Mouse (Mus musculus) natural killer cell, adult 2 months (primary cell): ENCODE results near the gene Pkn1.

Experiments used
- DNase-seq, 2 experiments: peaks; one replicate each; pipeline ENCODE4 v3.0.0; 2022; ENCODE audit warnings: low spot score in 2 of 2

Pkn1 gene

DNA sequence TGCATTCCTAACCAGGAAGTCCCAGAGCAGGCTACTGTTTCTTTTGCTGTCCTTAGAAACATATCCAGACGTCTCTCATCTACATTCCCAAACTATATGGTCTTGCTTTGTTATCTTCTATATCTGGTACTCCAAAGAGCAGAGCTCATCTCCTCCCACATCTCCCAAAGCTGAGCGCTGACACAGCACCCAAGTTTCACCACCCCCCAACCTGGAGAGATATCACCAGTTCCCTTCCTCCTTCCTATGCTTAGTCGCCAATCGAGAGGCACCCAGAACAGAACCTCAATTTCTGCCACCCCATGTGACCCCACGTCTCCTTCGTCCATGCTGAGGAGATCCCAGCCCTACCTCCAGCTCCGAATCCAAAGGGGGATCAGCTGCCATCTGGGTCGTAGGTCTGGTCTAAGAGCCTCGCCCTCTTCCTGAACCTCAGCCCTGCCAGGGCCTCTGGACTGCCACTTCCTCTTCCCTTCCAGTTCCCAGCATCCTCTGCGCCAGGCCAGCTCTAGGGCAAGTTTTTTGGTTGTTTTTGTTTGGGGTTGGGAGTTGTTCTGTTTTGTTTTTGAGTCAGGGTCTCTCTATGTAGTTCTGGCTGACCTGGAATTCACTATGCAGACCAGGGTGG, 5.3 kb downstream of the Pkn1 start:
- no peak for DNase-seq

DNA sequence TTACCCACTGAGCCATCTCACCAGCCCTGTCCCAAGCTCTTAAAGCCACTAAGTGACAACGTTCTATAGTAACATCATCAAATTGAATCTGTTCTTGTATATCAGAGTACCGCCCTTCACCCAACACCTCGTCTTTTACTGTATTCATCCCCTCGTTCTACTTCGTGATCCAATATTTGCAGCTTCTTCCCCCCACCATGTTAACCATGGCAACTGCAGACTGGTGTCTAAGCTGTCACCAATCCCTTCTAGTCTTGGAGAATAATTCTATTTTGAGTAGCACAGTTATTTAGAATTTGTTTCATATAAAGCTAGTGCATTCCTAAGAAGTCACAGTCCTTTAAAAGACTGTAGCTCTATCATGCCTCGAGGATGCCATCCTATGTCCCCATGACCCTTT, 9.7 kb downstream of the Pkn1 start:
- no peak for DNase-seq

DNA sequence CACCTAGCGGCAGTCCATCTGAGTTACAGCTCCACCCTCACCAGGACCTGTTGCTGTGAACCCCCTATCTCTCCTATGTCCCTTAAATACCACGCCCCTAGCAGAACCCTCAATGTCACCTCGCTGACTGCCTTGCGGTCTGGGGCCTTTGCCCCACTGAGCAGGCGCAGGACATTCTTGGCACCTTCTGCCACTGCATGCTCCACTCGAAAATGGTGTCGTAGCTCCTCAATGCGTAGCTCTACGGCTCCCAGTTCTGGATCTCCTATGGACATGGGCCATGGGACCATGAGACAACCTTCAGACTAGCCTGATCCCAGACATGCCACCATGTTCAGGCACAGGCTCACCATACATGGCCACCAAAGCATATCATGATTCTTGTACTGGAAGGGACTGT, 14.5 kb downstream of the Pkn1 start:
- no peak for DNase-seq

DNA sequence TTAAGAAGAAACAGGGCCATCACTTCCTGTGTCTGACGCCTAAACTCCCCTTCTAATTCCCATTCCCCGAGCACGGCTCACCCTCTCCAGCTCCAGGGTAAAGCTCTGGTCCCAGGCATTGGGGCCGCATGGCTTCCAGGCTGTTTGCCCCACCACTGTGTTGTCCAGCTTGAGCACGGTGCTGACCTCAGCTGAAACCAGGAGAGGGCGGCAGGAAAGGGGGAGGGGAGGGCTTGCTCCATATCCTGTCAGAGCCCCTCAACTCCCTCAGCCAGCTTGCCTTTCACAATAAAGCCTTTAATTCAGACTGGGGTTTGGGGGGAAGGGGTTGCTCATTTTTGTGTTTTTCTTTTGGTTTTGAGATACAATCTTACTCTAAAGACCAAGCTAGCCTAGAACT, 17.9 kb downstream of the Pkn1 start:
- no peak for DNase-seq

DNA sequence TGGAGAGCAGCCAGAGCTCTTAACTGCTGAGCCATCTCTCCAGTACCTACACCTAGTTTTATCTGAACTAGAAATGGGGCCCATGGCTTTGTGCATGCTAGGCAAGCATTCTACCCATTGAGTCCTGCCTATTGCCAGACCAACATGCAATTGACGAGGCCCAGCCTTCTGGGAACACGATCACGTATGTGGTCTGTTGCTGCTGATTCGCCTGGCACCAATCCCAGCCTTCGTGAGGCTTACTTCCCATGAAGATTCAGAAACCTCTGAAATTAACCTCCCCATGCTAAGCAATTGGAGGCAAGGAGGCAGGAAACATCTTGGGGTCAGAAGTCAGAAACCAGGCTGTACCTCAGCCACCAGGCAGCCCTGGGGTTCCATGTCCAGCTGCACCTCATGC, 18.4 kb downstream of the Pkn1 start:
- DNase-seq: no peak

DNA sequence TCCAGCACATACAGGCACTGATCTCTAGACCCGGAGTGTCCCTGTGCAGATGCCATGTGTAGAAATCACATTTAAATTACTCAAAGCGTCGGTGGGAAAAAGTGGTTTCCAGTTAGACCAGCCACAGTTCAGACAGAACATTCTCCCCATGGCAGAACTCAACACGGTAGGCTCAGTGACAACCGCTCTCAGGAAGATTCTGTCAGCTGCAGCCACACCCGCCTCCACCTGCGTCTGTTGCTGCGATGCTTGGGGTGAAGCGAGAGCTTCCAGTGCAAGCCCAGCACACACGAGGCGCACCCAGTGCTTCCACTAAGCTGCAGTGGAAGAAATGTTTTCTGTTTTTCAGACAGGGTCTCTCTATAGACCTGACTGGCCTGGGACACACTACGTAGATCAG, 19.1 kb downstream of the Pkn1 start:
- no peak for DNase-seq

DNA sequence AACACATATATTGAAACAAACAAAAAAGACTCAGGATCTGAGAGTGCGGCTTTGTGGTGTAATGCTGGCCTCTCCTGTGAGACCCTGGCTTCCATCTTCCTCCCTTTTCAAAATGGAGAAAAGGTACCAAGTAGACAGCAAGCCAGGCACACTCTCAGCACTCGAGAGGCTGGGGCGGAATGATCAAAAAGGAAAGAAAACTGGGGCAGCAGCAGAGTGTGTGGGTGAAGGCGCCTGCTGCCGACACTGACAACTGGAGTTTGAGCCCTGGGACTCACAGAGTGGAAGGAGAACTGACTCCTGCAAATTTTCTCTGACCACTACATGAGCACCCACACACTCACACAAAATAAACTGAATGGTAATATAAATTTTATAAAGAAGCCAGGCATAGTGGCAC, 24.5 kb downstream of the Pkn1 start:
- no peak for DNase-seq

DNA sequence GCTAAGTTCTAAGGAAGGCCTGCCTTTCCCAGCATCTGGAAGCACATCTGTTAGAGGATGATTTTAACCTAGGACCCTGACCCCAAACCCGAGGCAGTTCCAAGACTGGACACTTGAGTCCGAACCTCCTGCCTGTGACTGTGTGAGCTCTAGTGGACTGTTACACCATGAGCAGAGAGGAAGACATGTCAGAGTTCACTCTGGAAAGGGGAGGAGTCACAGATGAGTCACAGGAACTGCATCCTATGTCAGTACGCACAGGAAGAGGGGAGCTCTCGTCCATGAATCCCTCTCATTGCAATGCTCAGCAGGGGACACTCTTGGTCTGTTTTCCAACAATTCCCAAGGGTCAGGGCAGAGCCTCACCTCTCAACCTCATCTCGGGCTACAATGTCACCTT, 26.0 kb downstream of the Pkn1 start:
- no peak for DNase-seq

DNA sequence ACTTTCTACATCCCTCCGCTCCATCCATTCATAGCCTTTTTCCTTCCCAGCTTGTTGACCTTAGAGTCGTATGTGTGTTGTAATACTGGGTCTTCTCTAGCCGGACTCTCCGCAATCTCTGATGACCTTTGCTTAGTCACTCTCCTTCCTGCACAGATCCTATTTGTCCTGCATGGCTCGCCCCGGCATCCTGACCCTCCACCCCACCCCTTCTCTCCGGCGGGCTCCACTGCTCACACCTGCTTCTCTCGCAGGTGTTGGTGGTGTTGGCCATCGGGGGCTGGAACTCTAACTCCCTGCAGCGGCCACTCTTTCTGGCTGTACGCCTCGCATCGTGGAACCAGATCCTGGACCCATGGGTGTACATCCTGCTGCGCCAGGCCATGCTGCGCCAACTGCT, 30.0 kb downstream of the Pkn1 start:
- no peak for DNase-seq

DNA sequence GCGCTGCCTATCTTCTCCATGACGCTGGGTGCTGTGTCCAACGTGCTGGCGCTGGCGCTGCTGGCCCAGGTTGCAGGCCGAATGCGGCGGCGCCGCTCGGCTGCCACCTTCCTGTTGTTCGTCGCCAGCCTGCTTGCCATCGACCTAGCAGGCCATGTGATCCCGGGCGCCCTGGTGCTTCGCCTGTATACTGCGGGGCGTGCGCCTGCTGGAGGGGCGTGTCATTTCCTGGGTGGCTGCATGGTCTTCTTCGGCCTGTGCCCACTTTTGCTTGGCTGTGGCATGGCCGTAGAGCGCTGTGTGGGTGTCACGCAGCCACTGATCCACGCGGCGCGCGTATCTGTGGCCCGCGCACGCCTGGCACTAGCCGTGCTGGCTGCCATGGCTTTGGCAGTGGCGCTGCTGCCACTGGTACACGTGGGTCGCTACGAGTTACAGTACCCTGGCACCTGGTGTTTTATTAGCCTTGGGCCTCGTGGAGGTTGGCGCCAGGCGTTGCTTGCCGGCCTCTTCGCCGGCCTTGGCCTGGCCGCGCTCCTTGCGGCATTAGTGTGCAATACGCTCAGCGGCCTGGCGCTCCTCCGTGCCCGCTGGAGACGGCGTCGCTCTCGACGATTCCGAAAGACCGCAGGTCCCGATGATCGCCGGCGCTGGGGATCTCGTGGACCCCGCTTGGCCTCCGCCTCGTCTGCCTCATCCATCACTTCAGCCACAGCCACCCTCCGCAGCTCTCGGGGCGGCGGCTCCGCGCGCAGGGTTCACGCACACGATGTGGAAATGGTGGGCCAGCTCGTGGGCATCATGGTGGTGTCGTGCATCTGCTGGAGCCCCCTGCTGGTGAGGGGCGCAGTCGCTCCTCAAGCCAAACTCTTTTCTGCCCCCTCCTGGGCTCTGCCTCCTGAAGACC, 30.7 kb downstream of the Pkn1 start:
- peak; percentile 11 to 47 for DNase-seq

DNA sequence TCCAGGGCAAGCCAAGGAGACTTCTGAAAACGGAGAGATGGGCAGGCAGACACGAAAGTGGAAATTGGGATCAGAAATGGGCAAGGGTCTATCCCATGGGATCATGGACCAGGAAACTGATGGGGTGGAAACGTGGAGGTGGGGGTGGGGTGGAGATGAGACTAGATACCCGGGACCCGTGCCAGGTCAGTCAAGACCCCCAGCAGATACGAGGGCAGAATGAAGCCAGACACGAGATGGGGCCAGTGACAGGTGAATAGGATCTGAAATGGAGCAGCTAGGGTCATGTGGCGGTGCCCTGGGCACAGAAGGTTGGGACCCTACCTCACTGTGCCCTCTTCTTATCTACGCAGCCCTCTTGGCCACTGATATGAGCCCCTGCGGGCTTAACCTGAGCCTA, 31.5 kb downstream of the Pkn1 start:
- no peak for DNase-seq

DNA sequence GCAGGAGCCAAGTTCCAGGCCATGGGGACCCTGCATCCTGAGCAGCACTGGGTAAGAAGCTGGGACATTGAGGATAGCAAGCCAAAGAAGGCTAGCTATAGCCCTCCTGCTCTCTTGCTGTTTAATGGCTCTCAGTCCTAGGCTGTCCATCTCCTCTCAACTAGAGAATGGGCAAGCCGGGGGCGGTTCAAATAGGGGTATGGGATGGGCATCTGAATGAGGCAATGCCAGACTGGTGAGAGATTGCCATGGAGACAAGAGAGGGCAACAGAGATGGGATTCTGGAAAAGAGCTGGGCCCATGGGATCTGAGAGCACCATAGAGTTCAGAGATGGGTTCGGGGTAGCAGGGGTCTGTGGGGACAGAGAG, 32.1 kb downstream of the Pkn1 start:
- DNase-seq: no peak

DNA sequence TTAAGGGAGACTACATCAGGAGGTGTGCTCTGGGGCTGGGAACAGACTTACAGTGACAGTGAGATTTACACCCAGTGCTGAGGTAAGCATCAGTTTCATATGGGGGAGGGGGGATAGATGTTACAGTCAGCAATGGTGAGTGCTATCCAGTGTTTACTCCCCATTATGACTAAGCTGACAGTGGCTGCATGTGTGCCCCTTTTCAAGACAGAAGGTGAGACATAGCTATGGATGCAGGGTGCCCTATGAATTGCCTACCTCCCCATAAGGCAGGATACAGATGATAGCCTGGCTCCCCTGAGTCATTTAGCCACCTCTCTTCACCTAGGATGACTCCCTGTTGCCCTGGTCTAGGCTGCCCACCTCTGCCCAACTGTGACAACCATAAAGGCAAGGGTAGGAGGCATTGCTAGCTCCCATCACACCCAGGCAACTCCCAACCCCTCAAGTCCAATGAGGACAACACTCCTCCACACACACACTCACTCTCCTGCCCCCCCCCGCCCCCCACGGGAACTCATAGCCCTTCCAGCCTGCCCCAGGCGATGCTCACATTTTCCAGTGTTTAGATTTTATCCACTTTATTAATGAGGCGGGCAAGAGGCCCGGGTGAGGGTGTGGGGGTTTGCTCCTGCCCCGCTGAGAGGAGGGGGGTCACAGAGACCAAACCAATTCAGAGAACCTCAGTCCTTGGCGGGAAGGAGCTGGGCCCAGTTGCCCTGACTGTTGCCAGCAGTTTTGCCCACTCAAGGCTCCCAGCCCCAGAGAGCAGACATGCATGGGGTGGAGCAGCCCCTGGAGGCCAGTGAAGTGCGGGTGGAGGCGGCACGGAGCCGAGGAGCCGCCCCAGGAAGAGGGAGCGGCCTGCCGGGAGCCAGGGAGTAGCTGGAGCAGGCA, 32.8 kb downstream of the Pkn1 start, which contains the start of gene Ptger1:
TSS of gene Ptger1 (plus strand) at position 710 of the 897 bp plus-strand sequence.
- DNase-seq: no peak

DNA sequence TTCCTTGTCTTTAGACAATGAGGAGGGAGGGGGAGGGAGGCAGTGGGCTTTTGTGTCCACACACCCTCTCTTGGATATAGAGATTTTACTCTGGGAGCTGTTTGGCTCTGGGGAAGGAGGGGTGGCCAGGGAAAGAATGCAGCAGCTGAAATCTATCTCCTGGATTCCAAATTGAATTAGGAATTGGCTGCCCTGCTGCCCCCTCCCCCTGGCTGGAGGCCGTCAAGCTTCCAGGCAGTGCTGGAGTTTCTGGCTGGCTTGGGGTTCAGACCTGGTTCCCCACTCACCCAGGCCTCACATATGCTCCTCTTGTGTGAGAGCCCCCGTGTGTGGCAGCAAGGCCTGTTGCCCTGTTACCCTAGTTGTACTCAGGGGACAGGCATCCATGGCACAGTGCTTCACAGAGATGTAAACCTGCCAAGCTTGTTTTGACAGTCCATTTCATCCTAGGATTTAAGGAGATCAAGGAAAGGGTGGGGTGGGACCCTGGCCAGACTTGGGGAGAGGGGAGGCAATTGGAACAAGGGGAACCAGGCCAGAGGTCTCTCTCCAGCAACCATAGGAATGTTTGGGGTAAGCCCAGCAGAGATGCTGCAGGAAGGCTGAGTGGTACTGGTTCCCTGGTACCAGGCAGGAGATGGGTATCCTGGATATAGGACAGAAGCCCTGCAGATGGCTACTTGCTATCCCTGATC, 33.9 kb downstream of the Pkn1 start:
- no peak for DNase-seq

DNA sequence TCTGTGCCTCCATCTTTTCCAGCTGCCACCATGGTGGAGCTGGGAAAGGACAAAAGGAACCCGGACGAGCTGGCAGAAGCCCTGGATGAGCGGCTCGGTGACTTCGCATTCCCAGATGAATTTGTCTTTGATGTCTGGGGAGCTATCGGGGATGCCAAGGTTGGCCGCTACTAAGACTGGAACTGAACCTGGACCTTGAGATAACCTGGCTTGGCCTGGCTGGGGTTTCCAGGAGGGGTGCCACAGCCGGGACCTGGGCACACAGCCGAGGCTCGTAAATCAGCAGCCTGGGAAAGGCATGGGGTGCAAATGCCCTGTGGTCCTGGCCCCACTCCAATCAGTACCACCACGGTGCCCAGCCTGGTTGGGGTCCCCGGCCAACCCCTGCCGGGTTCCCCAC, 34.9 kb downstream of the Pkn1 start:
- no peak for DNase-seq

DNA sequence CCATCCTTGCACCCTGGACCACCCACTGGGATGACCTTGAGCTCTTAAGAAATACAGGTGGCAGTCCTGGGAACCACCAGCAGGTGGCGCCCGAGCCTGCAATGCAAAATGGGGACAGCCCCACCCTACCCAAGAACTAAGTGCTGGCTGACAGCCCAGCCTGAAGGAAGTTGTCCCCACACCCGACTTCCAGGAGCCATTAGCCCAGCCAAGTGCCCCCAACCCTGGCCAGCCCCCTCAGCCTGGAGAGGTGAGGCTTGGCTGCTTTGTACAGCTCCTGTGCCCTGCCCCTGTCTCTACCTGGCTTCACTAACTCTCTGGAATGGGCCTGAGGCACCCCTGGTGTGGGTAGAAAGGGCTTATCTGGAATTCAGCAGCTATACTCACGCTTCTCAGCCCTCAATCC, 36.6 kb downstream of the Pkn1 start:
- DNase-seq: peak; percentile 83 to 89

DNA sequence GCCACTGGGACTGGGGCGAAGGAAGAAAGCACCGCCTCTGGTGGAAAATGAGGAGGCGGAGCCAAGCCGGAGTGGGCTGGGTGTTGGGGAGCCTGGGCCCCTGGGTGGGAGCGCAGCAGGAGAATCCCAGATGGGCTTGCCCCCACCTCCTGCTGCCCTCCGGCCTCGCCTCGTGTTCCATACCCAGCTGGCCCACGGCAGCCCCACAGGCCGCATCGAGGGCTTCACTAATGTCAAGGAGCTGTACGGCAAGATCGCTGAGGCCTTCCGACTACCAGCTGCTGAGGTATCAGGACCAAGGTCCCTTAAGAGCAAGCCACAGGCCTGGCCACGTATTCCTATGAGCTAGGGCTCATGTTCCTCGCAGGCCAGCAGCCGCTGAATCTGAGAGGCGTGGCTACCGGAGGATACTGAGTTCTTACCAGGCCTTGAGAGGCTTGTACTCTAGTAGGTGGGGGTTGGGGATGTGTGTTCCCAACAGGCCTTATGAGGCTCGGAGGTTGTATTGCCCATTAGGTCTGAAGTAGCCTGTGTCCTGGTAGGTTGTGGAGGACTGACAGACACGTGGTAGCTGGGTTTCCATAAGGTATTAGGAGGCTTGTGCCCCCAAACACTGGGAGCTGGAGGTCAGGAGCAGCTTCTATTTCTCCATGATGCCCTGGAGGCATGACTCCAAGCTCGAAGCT, 37.8 kb downstream of the Pkn1 start:
- no peak for DNase-seq

DNA sequence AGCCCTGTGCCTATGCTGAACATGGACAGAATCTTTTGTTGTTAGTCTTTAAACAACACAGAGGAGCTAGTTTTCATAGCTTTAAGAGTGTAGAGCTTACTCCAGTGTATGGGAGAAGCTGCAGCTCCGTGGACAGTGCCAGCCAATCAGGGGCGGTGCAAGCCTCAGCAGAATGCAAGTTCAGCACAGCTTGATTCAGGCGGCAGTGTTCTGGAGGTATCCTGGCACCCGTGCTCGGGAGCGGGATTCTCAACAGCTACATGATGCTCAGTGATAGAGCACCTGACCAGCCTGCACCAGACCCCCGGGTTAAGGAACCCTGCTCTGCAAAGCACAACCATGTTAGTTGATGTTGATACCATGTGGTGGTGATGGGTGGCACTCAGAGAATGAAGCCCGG, 38.4 kb downstream of the Pkn1 start:
- DNase-seq: no peak

DNA sequence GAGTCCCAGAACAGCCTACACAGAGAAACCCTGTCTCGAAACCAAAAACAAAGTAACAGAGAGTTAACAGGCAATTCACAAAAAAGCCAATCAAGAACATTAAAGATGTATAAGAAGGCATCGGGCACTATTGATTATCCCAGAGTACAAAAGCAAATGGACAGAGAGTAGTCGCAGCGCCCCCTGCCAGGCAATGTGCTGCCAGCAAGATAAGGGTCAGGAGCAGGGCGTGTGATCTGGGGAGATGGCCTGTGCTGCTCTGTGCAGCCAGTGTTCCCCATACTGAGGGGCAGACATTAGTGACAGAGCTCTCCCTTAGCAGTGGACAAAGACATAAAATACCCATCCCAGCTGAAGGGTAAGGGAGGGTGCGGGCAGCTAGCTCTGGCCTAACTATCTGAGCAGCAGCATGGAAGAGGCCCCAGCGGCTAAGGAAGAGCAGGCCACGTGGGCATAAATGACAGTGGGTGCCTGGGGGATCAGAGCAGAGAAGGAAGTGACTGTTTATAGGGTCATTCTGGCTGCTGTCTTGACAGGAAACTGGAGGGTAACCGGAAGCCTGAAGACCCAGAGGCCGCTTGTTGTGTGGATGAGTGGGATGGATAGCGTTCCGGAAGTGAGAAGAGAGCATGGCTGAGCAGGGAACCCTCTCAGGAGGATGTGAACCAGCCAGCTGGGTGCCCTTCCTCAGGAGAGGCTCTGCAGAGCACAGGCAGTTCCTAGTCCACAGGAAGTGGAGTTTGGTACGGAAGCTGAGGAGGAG, 42.3 kb downstream of the Pkn1 start:
- no peak for DNase-seq

DNA sequence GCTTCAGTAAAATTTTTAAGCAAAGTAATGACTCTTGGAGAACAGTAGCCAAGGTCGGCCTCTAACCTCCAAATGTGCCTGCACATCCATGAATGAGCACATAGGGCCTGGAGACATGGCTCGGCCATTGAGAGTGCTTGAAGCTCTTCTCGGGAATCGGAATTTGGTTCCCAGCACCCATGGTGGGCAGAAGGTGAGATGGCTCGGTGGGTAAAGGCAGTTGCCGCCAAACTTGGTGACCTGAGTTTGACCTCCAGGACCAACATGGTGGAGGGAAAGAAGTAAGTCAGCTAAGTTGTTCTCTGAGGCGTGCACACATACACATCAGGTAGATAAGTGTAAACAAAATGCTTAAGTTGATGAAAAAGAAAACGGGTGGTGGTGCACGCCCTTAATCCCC, 42.9 kb downstream of the Pkn1 start:
- DNase-seq: no peak
